Mouse (Mus musculus) intestine, embryonic 14.5 days (tissue): Measurements from ENCODE around the gene Nudt14. TPM values are rescaled to one million over a fixed set of nuclear protein-coding genes. Genes with fewer than 3 reads are reported as not detected.

ENCODE experiments used
- ATAC-seq: fragments of 200-750 bp; cut with Nextera tagmentation; replicated peaks from 2 replicates; pipeline ENCODE4 v1.8.0; 2017; ENCODE audit warnings: low read depth, moderate number of reproducible peaks, moderate TSS enrichment, moderate library complexity; ENCODE audit not compliant: low FRiP score, low TSS enrichment
- DNase-seq: peaks from one replicate; pipeline ENCODE4 v3.0.0-alpha.2; 2018; ENCODE audit warnings: low spot score
- H3K27ac ChIP-seq: fragments of 300-500 bp; sonication (generic); 2 replicates; pipeline ENCODE4 v1.5.1; 2014; ENCODE audit warnings: low read depth, mild to moderate bottlenecking, control low read depth
- H3K27me3 ChIP-seq: fragments of 300-500 bp; sonication (generic); replicated peaks from 2 replicates; pipeline ENCODE4 v1.6.1; 2014; ENCODE audit warnings: low read length, control low read depth; ENCODE audit not compliant: control insufficient read depth, insufficient read depth
- H3K36me3 ChIP-seq: fragments of 300-500 bp; sonication (generic); 2 replicates; pipeline ENCODE4 v1.6.1; 2014; ENCODE audit warnings: low read length, control low read depth; ENCODE audit not compliant: control insufficient read depth, insufficient read depth
- H3K4me1 ChIP-seq: fragments of 300-500 bp; sonication (generic); replicated peaks from 2 replicates; pipeline ENCODE4 v1.6.1; 2014; ENCODE audit warnings: low read length, control low read depth, mixed read lengths; ENCODE audit not compliant: control insufficient read depth, insufficient read depth
- H3K4me2 ChIP-seq: fragments of 300-500 bp; sonication (generic); 2 replicates; pipeline ENCODE4 v1.6.1; 2014; ENCODE audit warnings: low read length
- H3K4me3 ChIP-seq: fragments of 300-500 bp; sonication (generic); 2 replicates; pipeline ENCODE4 v1.5.1; 2014; ENCODE audit warnings: low read depth, low read length, control low read depth, mixed read lengths
- H3K9ac ChIP-seq: fragments of 300-500 bp; sonication (generic); 2 replicates; pipeline ENCODE4 v1.6.1; 2014; ENCODE audit warnings: mild to moderate bottlenecking, low read length
- H3K9me3 ChIP-seq: fragments of 300-500 bp; sonication (generic); 2 replicates; pipeline ENCODE4 v1.6.1; 2016; ENCODE audit warnings: low read length, control low read depth; ENCODE audit not compliant: control insufficient read depth
- WGBS: fragments of 180-500 bp; shearing (Covaris S2); extraction: QIAGEN DNeasy Blood & Tissue Kit; methylation state at CpG from one replicate; pipeline ENCODE4 v1.1.7; 2014; 5-methylcytosine and 5-hydroxymethylcytosine counted together
- polyA plus RNA-seq: library from polyadenylated mRNA; unstranded; fragments of >200 nt; fragmentation: Nextera tagmentation; extraction: Ambion mirVana; gene quantifications from 2 replicates; pipeline ENCODE4 v1.2.1, GENCODE M21; 2014

Nudt14 gene
- polyA plus RNA-seq, 1 experiment from 2014 or later = 105 TPM

DNA sequence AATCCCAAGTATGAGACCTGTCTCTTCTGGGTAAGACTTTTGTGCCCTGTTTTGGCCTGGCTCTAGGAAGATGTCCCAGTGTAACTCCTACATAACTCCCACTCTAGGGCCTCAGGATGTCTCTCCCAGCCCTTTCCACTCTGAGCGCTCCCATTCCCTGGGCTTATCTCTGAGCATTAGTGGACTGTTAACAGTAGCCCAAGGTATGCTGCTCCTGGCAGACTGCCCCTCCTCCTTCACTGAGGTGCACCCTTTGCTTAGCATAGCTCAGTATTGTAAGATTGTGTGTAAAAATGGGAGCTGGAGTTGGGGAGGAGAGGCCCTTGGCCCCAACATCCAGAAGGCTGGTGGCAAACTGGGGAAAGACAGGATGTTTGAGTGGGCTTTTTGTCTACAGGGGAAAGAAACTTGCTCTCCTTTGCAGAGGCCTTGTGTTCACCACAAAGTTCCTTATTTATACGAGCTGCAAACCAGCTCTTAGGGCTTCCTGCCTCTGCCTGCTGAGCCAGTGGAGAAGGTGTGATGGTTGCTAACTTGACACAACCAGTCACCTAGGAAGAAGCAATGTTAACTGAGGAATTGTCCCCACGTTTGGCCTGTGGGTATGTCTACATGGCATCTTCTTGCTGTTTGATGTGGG lies 11.1 kb upstream of the Nudt14 start:
- no peaks in the 10 kb centered on the region; the same call in none of the 2 replicates for H3K4me1 ChIP-seq
- no peaks in the 10 kb centered on the region for H3K9me3 ChIP-seq
- no peaks in the 10 kb centered on the region for H3K27me3 ChIP-seq
- H3K4me3 ChIP-seq = no peak overlapping the region
- H3K4me2 ChIP-seq = no peak overlapping the region
- H3K9ac ChIP-seq = no peak overlapping the region
- DNase-seq (no peak), ATAC-seq (no peak)
- H3K27ac ChIP-seq = no peak overlapping the region
- 67% methylated on average over 3 of the region's 3 CpGs for whole genome bisulfite sequencing
- 0 out of 2 replicates have a peak, but pooled peaks cover 3% of the 10 kb centered on the region for H3K36me3 ChIP-seq

DNA sequence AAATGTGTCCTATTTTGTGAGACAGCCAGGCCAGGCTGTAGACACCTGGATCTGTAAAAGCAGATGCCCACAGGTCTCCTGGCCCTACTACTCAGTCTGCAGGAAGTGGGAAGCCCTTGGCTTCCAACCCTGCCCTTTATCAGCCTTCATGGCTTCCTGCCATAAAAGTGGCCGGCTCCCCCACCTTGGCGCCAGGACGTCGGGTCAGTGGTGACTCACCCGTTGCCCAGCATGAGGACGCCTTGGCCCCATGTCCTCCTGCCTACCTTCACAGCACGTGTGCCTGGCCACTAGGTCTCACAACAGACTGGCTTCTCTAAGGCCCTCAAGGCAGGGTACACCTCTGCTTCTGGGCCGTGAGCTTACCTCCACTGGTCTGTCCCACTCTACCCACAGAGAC lies 10.5 kb upstream of the Nudt14 start:
- no peak overlapping the region for H3K9ac ChIP-seq
- no peaks in the 10 kb centered on the region for H3K27me3 ChIP-seq
- H3K27ac ChIP-seq = no peak overlapping the region
- peak; percentile 10; the same call in 1 of the 2 replicates for ATAC-seq
- H3K4me2 ChIP-seq = no peak overlapping the region
- H3K4me3 ChIP-seq = no peak overlapping the region
- 47% methylated on average over 8 of the region's 8 CpGs for WGBS
- H3K36me3 ChIP-seq = 0 out of 2 replicates have a peak, but pooled peaks cover 2% of the 10 kb centered on the region
- no peaks in the 10 kb centered on the region; the same call in none of the 2 replicates for H3K4me1 ChIP-seq
- H3K9me3 ChIP-seq = no peaks in the 10 kb centered on the region
- DNase-seq = no peak

DNA sequence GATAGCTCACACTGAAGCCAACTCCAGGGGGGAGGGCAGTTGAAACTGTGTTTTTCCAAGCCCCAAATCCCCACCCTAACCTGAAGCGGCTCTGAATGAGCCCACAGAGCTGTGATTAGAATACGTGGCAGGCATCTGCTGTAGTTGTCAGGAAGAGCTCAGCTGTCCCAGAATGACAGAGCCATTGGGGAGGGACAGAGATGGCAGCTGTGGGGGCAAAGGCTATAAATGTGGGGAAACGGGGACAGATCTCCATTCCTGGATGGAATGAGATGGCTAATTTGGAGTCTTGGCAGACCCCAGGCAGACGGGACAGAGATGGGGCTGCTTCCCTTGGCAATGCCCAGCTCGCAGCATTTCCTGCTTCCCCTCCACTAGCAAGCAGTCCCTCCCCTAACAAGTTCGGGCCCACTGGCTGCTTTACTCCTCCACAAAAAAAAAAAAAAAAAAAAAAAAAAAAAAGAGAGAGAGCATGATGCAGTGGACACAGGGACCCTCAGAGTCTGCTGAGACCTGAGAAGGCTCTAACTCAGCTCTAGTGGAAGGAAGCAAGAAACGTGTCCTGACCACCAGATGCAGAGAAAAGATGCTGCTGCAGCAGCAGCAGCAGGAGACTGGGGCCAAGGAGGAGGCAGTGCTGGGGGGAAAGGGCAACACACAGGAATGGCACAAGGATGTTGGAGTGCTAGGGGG lies 9.4 kb upstream of the Nudt14 start:
- no peaks in the 10 kb centered on the region for H3K9me3 ChIP-seq
- H3K36me3 ChIP-seq = no peaks in the 10 kb centered on the region
- no peak overlapping the region for H3K9ac ChIP-seq
- H3K27ac ChIP-seq = peak overlapping the region; percentile 36; the same call in 1 of the 2 replicates
- no peaks in the 10 kb centered on the region; the same call in none of the 2 replicates for H3K4me1 ChIP-seq
- DNase-seq (no peak), ATAC-seq (no peak)
- H3K4me2 ChIP-seq = peak overlapping the region; percentile 63; the same call in 1 of the 2 replicates
- no peaks in the 10 kb centered on the region for H3K27me3 ChIP-seq
- no peak overlapping the region for H3K4me3 ChIP-seq
- WGBS = 19% methylated on average over 7 of the region's 7 CpGs

DNA sequence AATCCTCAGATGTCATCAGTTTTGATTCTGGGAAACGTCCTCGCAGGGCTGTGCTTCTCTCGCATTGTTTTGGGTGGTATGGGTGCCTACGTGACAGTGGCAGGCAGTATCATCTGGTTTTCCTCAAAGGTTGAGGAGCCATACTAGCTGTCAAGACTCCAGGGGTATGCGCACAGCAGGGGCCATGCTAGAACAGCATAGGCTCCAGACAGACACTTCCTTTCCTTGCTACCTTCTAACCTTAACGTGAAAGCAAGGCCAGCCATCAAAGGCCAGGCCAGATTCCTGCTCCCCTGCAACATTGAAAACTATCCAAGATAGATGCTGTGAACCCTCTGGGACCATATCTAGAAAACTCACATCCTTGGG lies 8.8 kb upstream of the Nudt14 start:
- H3K27me3 ChIP-seq = no peaks in the 10 kb centered on the region
- no peaks in the 10 kb centered on the region; the same call in none of the 2 replicates for H3K4me1 ChIP-seq
- WGBS = 6% methylated on average over 6 of the region's 6 CpGs
- H3K9ac ChIP-seq = no peak overlapping the region
- H3K9me3 ChIP-seq = no peaks in the 10 kb centered on the region
- ATAC-seq = peak; percentile 34
- no peaks in the 10 kb centered on the region for H3K36me3 ChIP-seq
- peak overlapping the region; percentile 63 for H3K4me2 ChIP-seq
- H3K4me3 ChIP-seq = peak overlapping the region; percentile 54
- no peak for DNase-seq
- peak overlapping the region; percentile 36; the same call in 1 of the 2 replicates for H3K27ac ChIP-seq

DNA sequence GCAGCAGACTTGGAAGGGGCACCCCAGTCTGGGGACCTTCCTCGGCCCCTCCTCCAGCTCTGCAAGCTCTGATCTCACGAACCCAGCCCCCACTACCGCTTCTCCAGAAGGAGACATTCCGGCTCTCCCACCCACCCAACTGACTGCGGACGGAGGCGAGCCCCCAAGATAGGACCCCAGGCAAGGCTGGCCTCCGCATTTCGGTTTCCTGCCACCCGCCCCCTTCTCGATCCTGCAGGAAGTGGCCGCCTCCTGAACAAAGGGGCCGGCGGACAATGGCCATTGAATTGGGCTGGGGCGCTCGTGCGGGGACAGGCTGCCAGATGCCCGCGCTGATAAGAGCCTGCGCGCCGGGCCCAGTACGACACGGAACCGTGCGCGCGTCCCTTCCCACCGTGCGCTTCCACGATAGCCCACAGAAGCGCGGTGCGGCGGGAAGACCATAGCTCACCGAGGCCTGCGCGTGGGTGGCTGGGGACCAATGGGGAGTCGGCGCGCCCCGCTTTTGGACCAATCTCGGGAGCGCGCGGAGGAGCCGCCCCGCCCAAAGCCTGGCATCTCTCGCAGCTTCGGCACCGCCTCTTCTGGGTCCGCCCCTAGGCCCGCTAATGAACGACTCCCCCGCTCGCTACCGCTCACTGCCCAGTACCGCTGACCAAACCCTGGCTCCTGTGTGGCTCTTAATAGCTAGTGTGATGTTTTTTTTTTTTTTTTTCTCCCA lies 8.3 kb upstream of the Nudt14 start:
- DNase-seq (peak; percentile 91), ATAC-seq (peak; percentile 80)
- peak overlapping the region; percentile 62 for H3K27ac ChIP-seq
- H3K9ac ChIP-seq = peak overlapping the region; percentile 67
- under 1% methylated on average over 58 of the region's 58 CpGs for WGBS
- no peaks in the 10 kb centered on the region; the same call in none of the 2 replicates for H3K4me1 ChIP-seq
- no peaks in the 10 kb centered on the region for H3K27me3 ChIP-seq
- peak overlapping the region; percentile 63 for H3K4me2 ChIP-seq
- no peaks in the 10 kb centered on the region for H3K9me3 ChIP-seq
- peak overlapping the region; percentile 54 for H3K4me3 ChIP-seq
- no peaks in the 10 kb centered on the region for H3K36me3 ChIP-seq

DNA sequence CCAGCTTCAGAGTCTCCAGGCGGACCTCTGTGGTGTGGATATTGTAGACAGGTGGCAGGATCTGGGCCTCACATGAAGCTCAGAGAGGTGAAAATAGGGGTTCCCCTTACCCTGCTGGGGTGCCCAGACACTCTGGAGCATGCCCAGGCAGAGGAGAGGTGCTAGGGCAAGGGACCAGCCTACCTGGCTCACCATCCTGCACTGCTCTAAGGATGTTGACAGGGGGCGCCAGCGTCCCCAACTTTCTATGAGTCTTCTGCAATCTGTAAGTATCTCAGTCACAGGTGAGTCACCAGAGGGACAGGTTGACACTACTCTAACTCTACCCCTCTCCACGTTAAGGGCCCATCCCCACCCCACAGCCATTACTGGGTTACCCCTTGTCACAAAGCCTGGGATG lies 5.4 kb upstream of the Nudt14 start:
- H3K9ac ChIP-seq = no peak overlapping the region
- WGBS = 32% methylated on average over 4 of the region's 4 CpGs
- no peak overlapping the region for H3K4me2 ChIP-seq
- DNase-seq (no peak), ATAC-seq (no peak)
- H3K27ac ChIP-seq = no peak overlapping the region
- H3K4me1 ChIP-seq = no peaks in the 10 kb centered on the region; the same call in none of the 2 replicates
- H3K36me3 ChIP-seq = no peaks in the 10 kb centered on the region
- no peak overlapping the region for H3K4me3 ChIP-seq
- no peaks in the 10 kb centered on the region for H3K27me3 ChIP-seq
- H3K9me3 ChIP-seq = no peaks in the 10 kb centered on the region

DNA sequence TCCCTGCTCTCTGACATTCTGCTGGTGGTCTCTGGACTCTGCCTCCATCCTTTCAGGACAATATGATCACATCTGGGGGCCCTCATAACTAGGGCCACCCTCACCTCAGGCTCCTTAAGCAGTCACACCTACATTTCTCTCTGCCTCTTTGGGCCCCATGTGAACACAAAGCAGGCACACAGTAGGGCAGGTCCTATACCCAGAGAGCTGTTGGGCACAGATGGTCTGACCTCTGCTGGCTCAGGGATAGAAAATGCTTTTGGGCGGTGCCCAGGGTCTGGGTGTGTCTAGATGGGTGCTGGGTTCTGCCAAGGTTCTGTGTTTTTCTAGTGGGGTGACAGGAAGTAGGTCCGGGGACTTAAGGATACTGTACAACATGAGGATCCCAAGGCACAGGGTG lies 1.7 kb upstream of the Nudt14 start:
- Histone ChIP-seq H3K4me3 (no peak overlapping the region), H3K36me3 (no peaks in the 10 kb centered on the region), H3K4me2 (no peak overlapping the region), H3K27ac (no peak overlapping the region), H3K9me3 (no peaks in the 10 kb centered on the region), H3K27me3 (no peaks in the 10 kb centered on the region), H3K9ac (no peak overlapping the region), H3K4me1 (peaks cover 9% of the 10 kb centered on the region)
- no peak for ATAC-seq
- no peak for DNase-seq
- 70% methylated on average over 2 of the region's 2 CpGs for WGBS

DNA sequence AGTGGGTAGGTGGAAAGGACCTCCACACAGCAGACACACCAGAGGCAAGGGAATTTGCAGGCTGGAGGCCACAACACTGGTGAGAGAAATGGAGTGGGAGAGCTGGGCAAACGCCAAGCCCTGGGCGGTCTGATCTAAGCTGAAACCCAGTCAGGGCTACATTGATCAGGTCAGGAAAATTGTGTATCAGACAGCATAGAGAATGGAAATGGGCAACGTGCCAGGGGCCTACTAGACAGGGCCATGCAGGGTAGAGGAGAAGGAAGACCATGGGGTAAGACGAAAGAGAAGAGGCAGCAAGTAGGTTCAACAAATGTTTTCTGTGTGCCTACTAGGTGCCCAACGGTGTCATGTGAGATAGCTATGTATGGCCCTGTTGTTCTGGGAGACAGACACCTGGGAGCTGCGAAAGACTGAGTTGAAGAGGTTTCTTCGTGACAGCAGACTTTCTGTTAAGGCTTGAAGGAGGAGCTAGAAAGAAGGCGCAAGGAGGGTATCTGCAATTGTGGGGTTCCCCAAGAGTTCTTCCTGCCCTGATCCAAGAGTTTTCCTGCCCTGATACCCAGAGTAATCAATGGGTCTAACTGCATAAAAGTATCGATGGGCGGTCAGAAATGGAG lies 658 bp downstream of the Nudt14 start:
- H3K9me3 ChIP-seq = no peaks in the 10 kb centered on the region
- H3K4me3 ChIP-seq = peak overlapping the region; percentile 74
- ATAC-seq = no peak; the same call in 1 of the 2 replicates
- H3K9ac ChIP-seq = peak overlapping the region; percentile 60
- H3K36me3 ChIP-seq = no peaks in the 10 kb centered on the region
- 41% methylated on average over 10 of the region's 10 CpGs for WGBS
- peak overlapping the region; percentile 79; the same call in 1 of the 2 replicates for H3K27ac ChIP-seq
- peak overlapping the region; percentile 75 for H3K4me2 ChIP-seq
- H3K4me1 ChIP-seq = peaks cover 13% of the 10 kb centered on the region
- H3K27me3 ChIP-seq = no peaks in the 10 kb centered on the region
- DNase-seq = no peak
